In genomic region chr11:85989536-85989935, GRCm38 (mm10) we compare ENCODE assay signal across 7 mouse cellular contexts.
DNase-seq lines count a peak whose midpoint lies in the region; ATAC-seq and TF ChIP-seq lines count a peak whose summit lies in the region.

No protein-coding gene starts in this region.

- TF ChIP-seq CTCF in lung, postnatal 0 days (IDR thresholded peaks at IDR 0.05) = no peak

- H3K27me3 ChIP-seq in lung, postnatal 0 days (replicated peaks; ENCODE audit: insufficient read depth, low read length) = no peaks in the 10 kb centered on the region
- peaks cover 6% of the 10 kb centered on the region; the same call in 1 of the 2 replicates for H3K27me3 ChIP-seq in forebrain, embryonic 16.5 days (replicated peaks; ENCODE audit: control insufficient read depth, insufficient read depth, low read length)
- H3K27me3 ChIP-seq in liver, embryonic 13.5 days = peaks cover 40% of the 10 kb centered on the region
- no peaks in the 10 kb centered on the region; the same call in 1 of the 2 replicates for H3K27me3 ChIP-seq in stomach, embryonic 15.5 days (replicated peaks)

- H3K36me3 ChIP-seq in lung, postnatal 0 days (ENCODE audit: insufficient read depth, low read length) = no peaks in the 10 kb centered on the region
- no peaks in the 10 kb centered on the region for H3K36me3 ChIP-seq in forebrain, embryonic 16.5 days (ENCODE audit: control insufficient read depth, insufficient read depth)
- H3K36me3 ChIP-seq in liver, embryonic 13.5 days = no peaks in the 10 kb centered on the region
- no peaks in the 10 kb centered on the region for H3K36me3 ChIP-seq in stomach, embryonic 15.5 days

- H3K4me2 ChIP-seq in lung, postnatal 0 days (replicated peaks; ENCODE audit: low read depth, low read length) = peak overlapping the region; percentile 50
- peak overlapping the region; percentile 39 for H3K4me2 ChIP-seq in forebrain, embryonic 16.5 days (ENCODE audit: low read length)
- H3K4me2 ChIP-seq in liver, embryonic 13.5 days = peak overlapping the region; percentile 43
- H3K4me2 ChIP-seq in stomach, embryonic 15.5 days = peak overlapping the region; percentile 44

- H3K4me3 ChIP-seq in lung, postnatal 0 days (ENCODE audit: low read depth, low read length) = peak overlapping the region; percentile 34
- peak overlapping the region; percentile 23 for H3K4me3 ChIP-seq in forebrain, embryonic 16.5 days (replicated peaks; ENCODE audit: low read length)
- peak overlapping the region; percentile 14; the same call in 1 of the 2 replicates for H3K4me3 ChIP-seq in liver, embryonic 13.5 days (replicated peaks)
- H3K4me3 ChIP-seq in stomach, embryonic 15.5 days (replicated peaks) = peak overlapping the region; percentile 17

- ATAC-seq in lung, postnatal 0 days = no peak
- no peak for ATAC-seq in forebrain, embryonic 16.5 days
- ATAC-seq in liver, embryonic 13.5 days (ENCODE audit: low read depth) = no peak
- no peak for ATAC-seq in stomach, embryonic 15.5 days (ENCODE audit: insufficient read depth, low FRiP score, low read depth)
- ATAC-seq in granulocyte monocyte progenitor cell, adult 5-6 weeks (replicated peaks; ENCODE audit: poor library complexity, severe bottlenecking) = no peak

- no peaks in the 10 kb centered on the region for H3K9me3 ChIP-seq in lung, postnatal 0 days (ENCODE audit: low read length)
- no peaks in the 10 kb centered on the region for H3K9me3 ChIP-seq in forebrain, embryonic 16.5 days (ENCODE audit: control insufficient read depth, low read length)
- no peaks in the 10 kb centered on the region for H3K9me3 ChIP-seq in liver, embryonic 13.5 days (replicated peaks)
- H3K9me3 ChIP-seq in stomach, embryonic 15.5 days = no peaks in the 10 kb centered on the region

- 5% methylated on average over 10 of the region's 10 CpGs for WGBS in lung, postnatal 0 days
- 3% methylated on average over 10 of the region's 10 CpGs for WGBS in forebrain, embryonic 16.5 days
- 15% methylated on average over 10 of the region's 10 CpGs for WGBS in liver, embryonic 13.5 days (ENCODE audit: insufficient replicate concordance)
- WGBS in stomach, embryonic 15.5 days = 4% methylated on average over 10 of the region's 10 CpGs

- H3K27ac ChIP-seq in lung, postnatal 0 days (ENCODE audit: low read length) = no peak overlapping the region
- H3K27ac ChIP-seq in forebrain, embryonic 16.5 days (ENCODE audit: low read length) = no peak overlapping the region
- no peak overlapping the region for H3K27ac ChIP-seq in liver, embryonic 13.5 days
- H3K27ac ChIP-seq in stomach, embryonic 15.5 days = no peak overlapping the region

- DNase-seq in lung, postnatal 0 days (ENCODE audit: low spot score) = no peak
- no peak for DNase-seq in lung, postnatal 36 days
- no peak for DNase-seq in liver, embryonic 13.5 days
- DNase-seq in ovary, postnatal 36 days (ENCODE audit: low spot score) = no peak

- TF ChIP-seq EP300 in lung, postnatal 0 days (IDR thresholded peaks at IDR 0.05) = no peak

- H3K9ac ChIP-seq in lung, postnatal 0 days (replicated peaks; ENCODE audit: low read depth) = 0 out of 2 replicates have a peak overlapping the region, but pooled peaks have one; percentile 9
- no peak overlapping the region for H3K9ac ChIP-seq in forebrain, embryonic 16.5 days (replicated peaks; ENCODE audit: low read depth, low read length)
- H3K9ac ChIP-seq in liver, embryonic 13.5 days = no peak overlapping the region
- no peak overlapping the region for H3K9ac ChIP-seq in stomach, embryonic 15.5 days

- no peaks in the 10 kb centered on the region for H3K4me1 ChIP-seq in lung, postnatal 0 days (ENCODE audit: insufficient read depth, low read depth, low read length)
- peaks cover 10% of the 10 kb centered on the region for H3K4me1 ChIP-seq in forebrain, embryonic 16.5 days (replicated peaks; ENCODE audit: control insufficient read depth, insufficient read depth, low read length)
- H3K4me1 ChIP-seq in liver, embryonic 13.5 days (replicated peaks) = 0 out of 2 replicates have a peak, but pooled peaks cover 3% of the 10 kb centered on the region
- H3K4me1 ChIP-seq in stomach, embryonic 15.5 days = peaks cover 12% of the 10 kb centered on the region
